Mouse (Mus musculus): ENCODE results near the gene Fabp6.

DNA sequence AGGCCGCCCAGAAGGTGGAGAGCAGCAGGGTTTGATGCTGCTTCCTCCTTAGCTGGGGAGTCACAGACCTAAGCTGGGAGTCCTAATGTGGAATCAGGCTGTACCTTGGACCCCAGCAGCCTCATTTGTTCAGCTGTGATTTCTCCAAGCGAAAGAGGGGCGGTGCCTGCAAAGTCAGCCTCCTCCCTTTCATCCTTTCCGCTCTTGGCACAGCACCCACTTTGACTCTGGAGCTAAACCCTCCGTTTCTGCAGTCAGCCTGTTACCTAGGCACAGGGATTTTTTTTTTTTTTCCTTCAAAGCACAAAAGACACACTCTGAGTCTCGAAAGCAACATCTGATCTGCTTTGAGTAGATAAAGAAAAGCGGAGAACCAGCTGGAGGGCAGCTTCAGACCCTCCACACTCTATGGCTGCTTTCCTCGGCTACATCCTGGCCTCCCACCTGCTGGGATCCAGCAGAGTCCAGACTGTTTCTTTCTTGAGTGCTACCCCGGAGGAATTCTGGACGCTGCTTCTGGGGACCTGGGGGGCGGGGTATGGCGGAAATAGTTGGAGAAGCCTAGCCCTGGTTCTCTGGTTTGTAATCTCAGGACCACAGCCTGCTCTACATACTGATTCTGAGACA, 25.1 kb upstream of the Fabp6 start:
- TF ChIP-seq E2F4 (IDR thresholded peaks at IDR 0.05; ENCODE audit: borderline replicate concordance, low read depth, low read length) (no peak), POLR2A (IDR thresholded peaks at IDR 0.05; ENCODE audit: control insufficient read depth in 1 of 2, insufficient read depth in 1 of 2, low read depth in 1 of 2, low read length in 2 of 2, poor library complexity in 1 of 2) (no peak), GABPA (IDR thresholded peaks at IDR 0.05; ENCODE audit: low read depth, low read length) (no peak), MAX (IDR thresholded peaks at IDR 0.05; ENCODE audit: low read length) (no peak), ELF1 (IDR thresholded peaks at IDR 0.05; ENCODE audit: low read depth, low read length) (no peak), POLR2AphosphoS2 (IDR thresholded peaks at IDR 0.05; ENCODE audit: low read length) (no peak), CTCF (IDR thresholded peaks at IDR 0.05 in 2 of 3, conservative IDR thresholded peaks at IDR 0.05 in 1 of 3; ENCODE audit: control insufficient read depth in 1 of 3, insufficient read depth in 1 of 3, low read depth in 2 of 3, low read length in 3 of 3, poor library complexity in 1 of 3, severe bottlenecking in 1 of 3) (no peak), GATA1 (IDR thresholded peaks at IDR 0.05; ENCODE audit: low read depth, low read length) (no peak), USF2 (IDR thresholded peaks at IDR 0.05; ENCODE audit: borderline replicate concordance in 1 of 2, insufficient read depth in 1 of 2, low read depth in 1 of 2, low read length in 2 of 2) (no peak), ZC3H11A (IDR thresholded peaks at IDR 0.05; ENCODE audit: low read depth, low read length) (no peak), CHD2 (IDR thresholded peaks at IDR 0.05; ENCODE audit: low read length) (no peak), EP300 (IDR thresholded peaks at IDR 0.05; ENCODE audit: low read depth in 1 of 2, low read length in 2 of 2) (no peak)

All from MEL (cell line).